In genomic region chr8:4753048-4753447, GRCm38 (mm10) we compare ENCODE assay signal across 27 mouse cellular contexts.
"Had no signal": no experiment of that assay in that cellular context is flagged by ENCODE, and none has a peak within 500 bp of the region (broad histone marks: within the 10 kb centered on the region; RNA-seq: fewer than 3 reads in every experiment).

No protein-coding gene starts in this region.

- H3K27ac ChIP-seq: embryonic facial prominence, embryonic 10.5 days; embryonic facial prominence, embryonic 12.5 days; embryonic facial prominence, embryonic 13.5 days; embryonic facial prominence, embryonic 15.5 days; forebrain, embryonic 10.5 days; forebrain, embryonic 12.5 days; forebrain, embryonic 13.5 days; forebrain, embryonic 15.5 days; gastrocnemius, adult 2 months; heart, adult 2 months had no signal

- H3K4me1 ChIP-seq: embryonic facial prominence, embryonic 10.5 days; embryonic facial prominence, embryonic 12.5 days; embryonic facial prominence, embryonic 13.5 days; embryonic facial prominence, embryonic 15.5 days; forebrain, embryonic 10.5 days; forebrain, embryonic 12.5 days; forebrain, embryonic 13.5 days; forebrain, embryonic 15.5 days had no signal

- H3K4me3 ChIP-seq: embryonic facial prominence, embryonic 10.5 days; embryonic facial prominence, embryonic 12.5 days; embryonic facial prominence, embryonic 13.5 days; embryonic facial prominence, embryonic 15.5 days; erythroblast, embryonic 14.5 days; forebrain, embryonic 10.5 days; forebrain, embryonic 12.5 days; forebrain, embryonic 13.5 days; forebrain, embryonic 15.5 days; gastrocnemius, adult 2 months; heart, adult 2 months had no signal

- H3K27me3 ChIP-seq: embryonic facial prominence, embryonic 12.5 days; embryonic facial prominence, embryonic 13.5 days; embryonic facial prominence, embryonic 15.5 days; forebrain, embryonic 12.5 days; forebrain, embryonic 13.5 days; forebrain, embryonic 15.5 days had no signal

- H3K9ac ChIP-seq: embryonic facial prominence, embryonic 12.5 days; embryonic facial prominence, embryonic 13.5 days; embryonic facial prominence, embryonic 15.5 days; forebrain, embryonic 12.5 days; forebrain, embryonic 13.5 days; forebrain, embryonic 15.5 days; forebrain, postnatal 0 days had no signal

- H3K9me3 ChIP-seq: embryonic facial prominence, embryonic 10.5 days; embryonic facial prominence, embryonic 12.5 days; embryonic facial prominence, embryonic 13.5 days; embryonic facial prominence, embryonic 15.5 days; forebrain, embryonic 10.5 days; forebrain, embryonic 12.5 days; forebrain, embryonic 13.5 days; forebrain, embryonic 15.5 days had no signal

- DNase-seq: cerebellum, adult 8-10 months; cerebellum, adult 9-10 months; cerebellum, adult 9-11 months; cerebellum, postnatal 10 days; cerebellum, postnatal 14 days; cerebellum, postnatal 36 days; embryo, embryonic 11 days; forebrain, postnatal 0 days; gastrocnemius, adult 2 months; gastrocnemius, postnatal 10 days; gastrocnemius, postnatal 14 days; gastrocnemius, postnatal 25 days; gastrocnemius, postnatal 36 days; heart, adult 11 months; heart, adult 18-20 months; heart, adult 2 months had no signal

- H3K36me3 ChIP-seq: embryonic facial prominence, embryonic 15.5 days; forebrain, embryonic 15.5 days had no signal

- ATAC-seq: forebrain, embryonic 13.5 days; forebrain, embryonic 14.5 days; forebrain, embryonic 15.5 days; forebrain, embryonic 16.5 days; forebrain, postnatal 0 days had no signal
